ENCODE assay signal across 23 mouse cellular contexts in genomic region chr9:115739984-115740383, GRCm38 (mm10).
DNase-seq lines count a peak whose midpoint lies in the region; ATAC-seq and TF ChIP-seq lines count a peak whose summit lies in the region.
"Had no signal": no experiment of that assay in that cellular context is flagged by ENCODE, and none has a peak within 500 bp of the region (broad histone marks: within the 10 kb centered on the region; RNA-seq: fewer than 3 reads in every experiment).

No protein-coding gene starts in this region.

- H3K27ac ChIP-seq in bone marrow, adult 2 months (ENCODE audit: control insufficient read depth, insufficient read depth, low read depth, low read length, poor library complexity): peak overlapping the region; percentile 25; the same call in 1 of the 2 replicates
- H3K27ac ChIP-seq: embryonic facial prominence, embryonic 10.5 days; forebrain, embryonic 13.5 days; gastrocnemius, adult 2 months; heart, embryonic 10.5 days; hindbrain, embryonic 13.5 days; hindbrain, postnatal 0 days had no signal

- ATAC-seq in megakaryocyte progenitor cell, adult 5-6 weeks (replicated peaks; ENCODE audit: poor library complexity): peak; percentile 80
- ATAC-seq: CD4-positive, CD25-positive, alpha-beta regulatory T cell, adult 4 months; forebrain, embryonic 13.5 days; forebrain, postnatal 0 days; hindbrain, postnatal 0 days had no signal

- H3K36me3 ChIP-seq in splenic B cell, adult 2 months (ENCODE audit: control insufficient read depth, insufficient read depth, low read length, poor library complexity, severe bottlenecking): no peaks in the 10 kb centered on the region
- H3K36me3 ChIP-seq: embryonic facial prominence, embryonic 10.5 days; G1E; heart, embryonic 10.5 days; hindbrain, embryonic 13.5 days had no signal

- no peaks in the 10 kb centered on the region for H3K27me3 ChIP-seq in splenic B cell, adult 2 months (ENCODE audit: control insufficient read depth, insufficient read depth, low read length, poor library complexity, severe bottlenecking)
- H3K27me3 ChIP-seq: forebrain, embryonic 13.5 days; hindbrain, embryonic 13.5 days had no signal

- H3K4me3 ChIP-seq in bone marrow, adult 2 months (replicated peaks; ENCODE audit: control insufficient read depth, low read depth, low read length): no peak overlapping the region
- H3K4me3 ChIP-seq: embryonic facial prominence, embryonic 10.5 days; forebrain, embryonic 13.5 days; gastrocnemius, adult 2 months; heart, embryonic 10.5 days; hindbrain, embryonic 13.5 days had no signal

- peak; percentile 1 for DNase-seq in A20 (ENCODE audit: low read depth, low spot score)
- DNase-seq in splenic B cell, adult 2 months (ENCODE audit: low read depth, low spot score): peak; percentile 23
- DNase-seq in cerebellum, postnatal 4 days (ENCODE audit: low spot score in 2 of 2): no peak
- no peak for DNase-seq in kidney, postnatal 25 days
- DNase-seq: adrenal gland, adult 8-10 months; adrenal gland, postnatal 36 days; cerebellum, adult 11-12 months; cerebellum, adult 9-10 months; cerebellum, postnatal 25 days; forebrain, postnatal 0 days; gastrocnemius, adult 2 months; gastrocnemius, postnatal 25 days; heart, adult 18-20 months; heart, postnatal 10 days had no signal

- peaks cover 2% of the 10 kb centered on the region; the same call in 1 of the 2 replicates for H3K4me1 ChIP-seq in bone marrow, adult 2 months (ENCODE audit: control insufficient read depth, insufficient read depth, low read length)
- H3K4me1 ChIP-seq: embryonic facial prominence, embryonic 10.5 days; forebrain, embryonic 13.5 days; heart, embryonic 10.5 days; hindbrain, embryonic 13.5 days had no signal

- TF ChIP-seq POLR2A in bone marrow, adult 2 months (IDR thresholded peaks at IDR 0.05; ENCODE audit: borderline replicate concordance, control insufficient read depth, low read depth, low read length): no peak

- no peak for TF ChIP-seq CTCF in bone marrow, adult 2 months (IDR thresholded peaks at IDR 0.05; ENCODE audit: control insufficient read depth, insufficient read depth, low read length)

- 63% methylated on average over 5 of the region's 5 CpGs for WGBS in bone marrow, adult 2 months

Comparison
In these comparisons a context has a peak if more than half of its experiments do, and no peak if none do; other contexts are left out.
1. DNase-seq: peak in A20 (single experiment) and splenic B cell, adult 2 months (single experiment); none in cerebellum, postnatal 4 days (0 of 2) and kidney, postnatal 25 days (0 of 2).